Mouse (Mus musculus) forebrain, embryonic 11.5 days (tissue): ENCODE results near the gene Ermn. TPM values are rescaled to one million over a fixed set of nuclear protein-coding genes. Genes with fewer than 3 reads are reported as not detected.
A peak's percentile ranks its signal among the peaks of the same experiment; 100 is the strongest.

Experiments
- ATAC-seq: fragments of 200-750 bp; cut with Nextera tagmentation; replicated peaks from 2 replicates; pipeline ENCODE4 v1.8.0; 2017; ENCODE audit warnings: moderate TSS enrichment; ENCODE audit not compliant: low FRiP score
- DNase-seq: peaks from one replicate; pipeline ENCODE4 v3.0.0-alpha.2; 2017; ENCODE audit warnings: low spot score
- H3K27ac ChIP-seq: fragments of 300-500 bp; sonication (generic); 2 replicates; pipeline ENCODE4 v1.5.1; 2014; ENCODE audit warnings: low read depth, low read length
- H3K27me3 ChIP-seq: fragments of 300-500 bp; sonication (generic); 2 replicates; pipeline ENCODE4 v1.6.1; 2014; ENCODE audit warnings: mild to moderate bottlenecking, low read length, mixed read lengths; ENCODE audit not compliant: control insufficient read depth, insufficient read depth
- H3K36me3 ChIP-seq: fragments of 300-500 bp; sonication (generic); 2 replicates; pipeline ENCODE4 v1.6.1; 2014; ENCODE audit warnings: mild to moderate bottlenecking, low read length, moderate library complexity, mixed read lengths; ENCODE audit not compliant: control insufficient read depth, insufficient read depth
- H3K4me1 ChIP-seq: fragments of 300-500 bp; sonication (generic); replicated peaks from 2 replicates; pipeline ENCODE4 v1.6.1; 2014; ENCODE audit warnings: low read length, mixed read lengths; ENCODE audit not compliant: control insufficient read depth, insufficient read depth
- H3K4me2 ChIP-seq: fragments of 300-500 bp; sonication (generic); 2 replicates; pipeline ENCODE4 v1.6.1; 2014; ENCODE audit warnings: low read depth, mild to moderate bottlenecking, low read length, moderate library complexity, mixed read lengths; ENCODE audit not compliant: severe bottlenecking
- H3K4me3 ChIP-seq: fragments of 300-500 bp; sonication (generic); 2 replicates; pipeline ENCODE4 v1.5.1; 2014; ENCODE audit warnings: low read depth, low read length
- H3K9ac ChIP-seq: fragments of 300-500 bp; sonication (generic); 2 replicates; pipeline ENCODE4 v1.6.1; 2014; ENCODE audit warnings: low read length
- H3K9me3 ChIP-seq: fragments of 300-500 bp; sonication (generic); 2 replicates; pipeline ENCODE4 v1.6.1; 2016; ENCODE audit warnings: low read length, mixed read lengths; ENCODE audit not compliant: control insufficient read depth
- WGBS: fragments of 180-500 bp; shearing (Covaris S2); extraction: QIAGEN DNeasy Blood & Tissue Kit; methylation state at CpG from one replicate; pipeline ENCODE4 v1.1.7; 2014; 5-methylcytosine and 5-hydroxymethylcytosine counted together
- polyA plus RNA-seq: library from polyadenylated mRNA; unstranded; fragments of >200 nt; fragmentation: Nextera tagmentation; extraction: Ambion mirVana; gene quantifications from 2 replicates; pipeline ENCODE4 v1.2.1, GENCODE M21; 2014

The Ermn gene
- polyA plus RNA-seq: 2.4 and 2.9 TPM in 2 replicates

- 2% methylated on average over 7 of the region's 7 CpGs for WGBS
- H3K9ac ChIP-seq: no peak within 1 kb of the TSS
- peak; percentile 73 for ATAC-seq
- no peaks in the 10 kb centered on the region for H3K9me3 ChIP-seq
- H3K4me1 ChIP-seq: peaks cover 5% of the 10 kb centered on the region; the same call in 1 of the 2 replicates
- H3K4me3 ChIP-seq: 0 out of 2 replicates have a peak within 1 kb of the TSS, but pooled peaks have one; percentile 4
- no peak within 1 kb of the TSS for H3K27ac ChIP-seq
- DNase-seq: peak; percentile 66
- peak within 1 kb of the TSS; percentile 31; the same call in 1 of the 2 replicates for H3K4me2 ChIP-seq
- no peaks in the 10 kb centered on the region for H3K27me3 ChIP-seq
- no peaks in the 10 kb centered on the region for H3K36me3 ChIP-seq
Observed at GRCm38 (mm10) chr2:58052821-58053581, at the start of gene Ermn. Ermn (minus strand) TSS chr2:58052864.

GRCm38 (mm10) chr2:58094818-58095217, 42.2 kb upstream of the Ermn start:
- peak; percentile 42 for ATAC-seq
- H3K9me3 ChIP-seq: no peaks in the 10 kb centered on the region
- H3K9ac ChIP-seq: no peak overlapping the region
- no peak overlapping the region for H3K4me2 ChIP-seq
- no peak overlapping the region for H3K4me3 ChIP-seq
- H3K27ac ChIP-seq: no peak overlapping the region
- no peaks in the 10 kb centered on the region for H3K27me3 ChIP-seq
- 22% methylated on average over 1 of the region's 1 CpGs for whole genome bisulfite sequencing
- no peaks in the 10 kb centered on the region for H3K36me3 ChIP-seq
- DNase-seq: no peak
- 0 out of 2 replicates have a peak, but pooled peaks cover 1% of the 10 kb centered on the region for H3K4me1 ChIP-seq

- 88% methylated on average over 1 of the region's 1 CpGs for WGBS
- Histone ChIP-seq H3K9ac (no peak overlapping the region), H3K4me3 (no peak overlapping the region), H3K27ac (no peak overlapping the region), H3K36me3 (no peaks in the 10 kb centered on the region), H3K9me3 (no peaks in the 10 kb centered on the region), H3K4me1 (no peaks in the 10 kb centered on the region), H3K4me2 (no peak overlapping the region), H3K27me3 (no peaks in the 10 kb centered on the region)
- DNase-seq (no peak), ATAC-seq (no peak)
Observed at GRCm38 (mm10) chr2:58086420-58086819, 33.8 kb upstream of the Ermn start.

GRCm38 (mm10) chr2:58079849-58080248, 27.2 kb upstream of the Ermn start:
- DNase-seq (no peak), ATAC-seq (no peak)
- Histone ChIP-seq H3K4me1 (no peaks in the 10 kb centered on the region), H3K4me3 (no peak overlapping the region), H3K27me3 (no peaks in the 10 kb centered on the region), H3K9ac (no peak overlapping the region), H3K36me3 (no peaks in the 10 kb centered on the region), H3K27ac (no peak overlapping the region), H3K9me3 (no peaks in the 10 kb centered on the region), H3K4me2 (no peak overlapping the region)
- WGBS: 70% methylated on average over 1 of the region's 1 CpGs

- DNase-seq (peak; percentile 68), ATAC-seq (peak; percentile 68)
- Histone ChIP-seq H3K9ac (no peak overlapping the region), H3K27me3 (no peaks in the 10 kb centered on the region), H3K4me3 (no peak overlapping the region), H3K27ac (no peak overlapping the region), H3K9me3 (no peaks in the 10 kb centered on the region), H3K4me1 (peaks cover 5% of the 10 kb centered on the region; the same call in 1 of the 2 replicates), H3K4me2 (no peak overlapping the region), H3K36me3 (no peaks in the 10 kb centered on the region)
Observed at GRCm38 (mm10) chr2:58055383-58055782, 2.7 kb upstream of the Ermn start.

- no peak overlapping the region for H3K4me3 ChIP-seq
- WGBS: 85% methylated on average over 7 of the region's 7 CpGs
- H3K9ac ChIP-seq: no peak overlapping the region
- H3K36me3 ChIP-seq: no peaks in the 10 kb centered on the region
- H3K4me1 ChIP-seq: no peaks in the 10 kb centered on the region
- ATAC-seq (no peak), DNase-seq (no peak)
- no peaks in the 10 kb centered on the region for H3K9me3 ChIP-seq
- H3K27me3 ChIP-seq: no peaks in the 10 kb centered on the region
- no peak overlapping the region for H3K4me2 ChIP-seq
- H3K27ac ChIP-seq: no peak overlapping the region
Observed at GRCm38 (mm10) chr2:58041867-58042266, 10.8 kb downstream of the Ermn start.

GRCm38 (mm10) chr2:58036926-58037325, 15.7 kb downstream of the Ermn start:
- no peak overlapping the region for H3K27ac ChIP-seq
- no peak overlapping the region for H3K9ac ChIP-seq
- no peaks in the 10 kb centered on the region for H3K27me3 ChIP-seq
- 94% methylated on average over 2 of the region's 2 CpGs for WGBS
- no peak overlapping the region for H3K4me2 ChIP-seq
- no peaks in the 10 kb centered on the region for H3K4me1 ChIP-seq
- ATAC-seq (no peak), DNase-seq (no peak)
- no peaks in the 10 kb centered on the region for H3K9me3 ChIP-seq
- H3K36me3 ChIP-seq: no peaks in the 10 kb centered on the region
- H3K4me3 ChIP-seq: no peak overlapping the region

GRCm38 (mm10) chr2:58035635-58036034, 17.0 kb downstream of the Ermn start:
- H3K9me3 ChIP-seq: no peaks in the 10 kb centered on the region
- H3K36me3 ChIP-seq: no peaks in the 10 kb centered on the region
- H3K4me3 ChIP-seq: no peak overlapping the region
- H3K27ac ChIP-seq: no peak overlapping the region
- no peak for DNase-seq
- no peaks in the 10 kb centered on the region for H3K4me1 ChIP-seq
- whole genome bisulfite sequencing: 82% methylated on average over 4 of the region's 4 CpGs
- H3K4me2 ChIP-seq: no peak overlapping the region
- H3K27me3 ChIP-seq: no peaks in the 10 kb centered on the region
- no peak overlapping the region for H3K9ac ChIP-seq
- ATAC-seq: no peak

- Histone ChIP-seq H3K27me3 (no peaks in the 10 kb centered on the region), H3K36me3 (no peaks in the 10 kb centered on the region), H3K4me2 (no peak overlapping the region), H3K4me1 (no peaks in the 10 kb centered on the region), H3K9ac (no peak overlapping the region), H3K27ac (no peak overlapping the region), H3K4me3 (no peak overlapping the region), H3K9me3 (no peaks in the 10 kb centered on the region)
- WGBS: 92% methylated on average over 3 of the region's 3 CpGs
- ATAC-seq (no peak), DNase-seq (no peak)
Observed at GRCm38 (mm10) chr2:58031431-58031830, 21.2 kb downstream of the Ermn start.
